Mouse (Mus musculus) Patski (cell line): ENCODE measurements around the gene Trp53rkb. TPM values are rescaled to one million over a fixed set of nuclear protein-coding genes. Genes with fewer than 3 reads are reported as not detected.
"Not testable (repeated sequence)": the region's sequence is repeated elsewhere in the genome, so short reads cannot be mapped to it uniquely, and the experiment has no call there.

Experiments used
- ATAC-seq: fragments of 100-300 bp; one replicate; pipeline ENCODE4 v1.8.0; 2021
- CTCF ChIA-PET: fragments of 350-600 bp; sonication (Branson Sonifier 250); formaldehyde crosslinking; loops from one replicate; lab custom pipeline; 2022; ENCODE audit warnings: inconsistent platforms; lab: Charles Lee
- POLR2A ChIA-PET: fragments of 350-600 bp; sonication (Branson Sonifier 250); formaldehyde crosslinking; loops from one replicate; lab custom pipeline; 2022; ENCODE audit warnings: antibody characterized with exemption, inconsistent platforms; lab: Charles Lee
- DNase-seq: peaks from one replicate; pipeline ENCODE4 v3.0.0-alpha.2; 2011; ENCODE audit warnings: low read depth, low spot score
- H3K27me3 ChIP-seq: fragments of 371-371 bp; one replicate; pipeline ENCODE4 v1.5.1; 2021
- CTCF ChIP-seq: fragments of 100-300 bp; IDR thresholded peaks from one replicate; pipeline ENCODE4 v1.5.1; 2021
- in situ Hi-C: fragments of 300-500 bp; cut with MboI; formaldehyde crosslinking; loops from 3 replicates; pipeline ENCODE4 v1.11.1; 2018; ENCODE audit warnings: low pct_unique_long_range_greater_than_20kb, mixed read lengths
- polyA plus RNA-seq: library from polyadenylated mRNA; unstranded; gene quantifications from one replicate; pipeline ENCODE4 v1.2.3, GENCODE M21; 2021

Trp53rkb gene
- polyA plus RNA-seq = 5.2 TPM

DNA sequence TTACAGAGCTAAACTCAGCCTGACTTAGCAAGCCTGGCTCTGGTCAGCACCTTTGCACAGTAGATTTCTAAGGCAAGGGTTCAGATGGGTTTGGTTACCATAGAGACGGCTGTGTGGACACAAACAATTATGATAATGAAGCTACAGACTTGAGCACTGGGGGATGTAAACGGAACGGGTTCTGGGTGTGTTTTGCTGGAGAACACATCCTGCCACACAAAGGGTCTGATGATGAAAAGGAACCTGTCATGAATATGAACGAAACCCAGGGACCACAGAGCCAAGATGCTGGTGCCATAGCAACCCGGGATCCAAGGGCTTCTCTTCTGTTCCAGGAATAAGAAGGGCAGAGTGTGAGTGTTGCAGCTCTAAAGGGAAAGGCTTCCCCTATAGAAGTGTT, at the start of gene Trp53rkb:
Gene Trp53rkb, plus strand, starts transcription at position 177 of the 400 bp plus-strand sequence.
- ATAC-seq (no peak), DNase-seq (no peak)
- no peak for TF ChIP-seq CTCF
- ChIA-PET CTCF (interaction anchor here (1.3 to 1.4 kb wide), 2 partner anchors 11 to 189 kb away, joined by 3 read pairs; no protein-coding TSS in a partner anchor), POLR2A (no interaction called here)
- H3K27me3 ChIP-seq = peaks cover 10% of the 10 kb centered on the region
- in situ Hi-C loops = no loop called here

DNA sequence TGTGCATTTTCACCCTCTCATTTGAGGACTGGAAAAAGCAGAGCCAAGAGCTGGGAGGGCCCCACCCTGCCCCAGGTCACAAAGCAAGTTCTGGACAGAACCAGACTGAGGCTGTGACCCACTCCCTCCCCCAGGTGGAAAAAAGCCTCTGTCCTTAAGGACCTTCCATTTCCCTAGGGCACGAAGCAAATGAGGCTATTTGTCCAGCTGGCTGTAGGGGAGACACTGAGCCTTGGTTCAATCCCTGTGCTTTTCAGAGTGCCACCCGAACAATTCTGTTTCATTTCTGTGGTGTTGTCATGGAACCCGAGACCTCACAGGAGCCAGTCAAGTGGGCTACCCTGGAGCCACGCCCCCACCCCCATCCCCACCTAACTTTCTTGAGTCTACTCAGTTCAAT, 48.8 kb upstream of the Trp53rkb start:
- in situ Hi-C loops = no loop called here
- CTCF ChIA-PET = no interaction called here
- POLR2A ChIA-PET = no interaction called here
- ATAC-seq (no peak), DNase-seq (no peak)
- H3K27me3 ChIP-seq = peaks cover 3% of the 10 kb centered on the region
- no peak for TF ChIP-seq CTCF

DNA sequence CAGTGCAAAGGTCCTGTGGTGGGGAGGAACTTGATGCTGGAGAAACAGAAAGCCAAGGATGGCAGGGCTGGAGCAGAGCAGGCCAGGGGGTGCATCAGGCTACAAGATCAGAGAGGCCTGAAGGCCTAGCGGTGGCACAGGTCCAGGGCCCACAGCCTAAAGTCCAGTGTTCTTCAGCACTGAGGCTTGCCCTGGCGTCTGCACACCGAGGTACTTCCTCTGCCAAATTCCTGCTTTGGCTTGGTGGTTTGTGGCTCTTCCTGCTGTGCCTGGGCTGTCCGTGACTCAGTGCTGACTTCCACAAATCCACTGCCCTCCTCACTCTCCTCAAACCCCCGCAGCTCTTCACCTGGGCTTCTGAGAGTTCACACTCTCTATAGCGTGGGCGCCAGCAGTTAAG, 47.9 kb upstream of the Trp53rkb start:
- TF ChIP-seq CTCF = no peak
- DNase-seq (peak; percentile 31), ATAC-seq (peak; percentile 60)
- H3K27me3 ChIP-seq = peaks cover 3% of the 10 kb centered on the region
- CTCF ChIA-PET = no interaction called here
- POLR2A ChIA-PET = no interaction called here
- in situ Hi-C loops = no loop called here

DNA sequence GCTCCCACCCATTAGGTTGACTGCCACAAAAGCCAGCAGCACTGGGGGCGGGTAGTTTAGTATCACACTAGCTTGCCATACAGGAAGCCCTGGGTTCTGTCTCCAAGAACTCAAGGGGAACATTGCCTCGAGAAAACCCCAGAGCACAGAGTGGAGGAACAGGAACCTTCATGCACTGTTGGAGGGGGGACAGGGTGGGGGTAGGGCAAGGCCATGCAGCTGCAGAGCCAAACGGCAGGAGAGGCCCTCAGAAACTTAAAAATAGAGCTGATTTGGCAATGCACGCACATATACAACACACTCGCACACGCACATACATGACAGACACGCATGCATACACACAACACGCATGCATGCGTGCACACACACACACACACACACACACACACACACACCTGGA, 46.5 kb upstream of the Trp53rkb start:
- in situ Hi-C loops = no loop called here
- no peak for TF ChIP-seq CTCF
- CTCF ChIA-PET = no interaction called here
- H3K27me3 ChIP-seq = peaks cover 7% of the 10 kb centered on the region
- ATAC-seq = no peak
- no peak for DNase-seq
- POLR2A ChIA-PET = interaction anchor here (0.6 kb wide), 1 partner anchor 23 kb away, joined by 8 read pairs; no protein-coding TSS in a partner anchor

DNA sequence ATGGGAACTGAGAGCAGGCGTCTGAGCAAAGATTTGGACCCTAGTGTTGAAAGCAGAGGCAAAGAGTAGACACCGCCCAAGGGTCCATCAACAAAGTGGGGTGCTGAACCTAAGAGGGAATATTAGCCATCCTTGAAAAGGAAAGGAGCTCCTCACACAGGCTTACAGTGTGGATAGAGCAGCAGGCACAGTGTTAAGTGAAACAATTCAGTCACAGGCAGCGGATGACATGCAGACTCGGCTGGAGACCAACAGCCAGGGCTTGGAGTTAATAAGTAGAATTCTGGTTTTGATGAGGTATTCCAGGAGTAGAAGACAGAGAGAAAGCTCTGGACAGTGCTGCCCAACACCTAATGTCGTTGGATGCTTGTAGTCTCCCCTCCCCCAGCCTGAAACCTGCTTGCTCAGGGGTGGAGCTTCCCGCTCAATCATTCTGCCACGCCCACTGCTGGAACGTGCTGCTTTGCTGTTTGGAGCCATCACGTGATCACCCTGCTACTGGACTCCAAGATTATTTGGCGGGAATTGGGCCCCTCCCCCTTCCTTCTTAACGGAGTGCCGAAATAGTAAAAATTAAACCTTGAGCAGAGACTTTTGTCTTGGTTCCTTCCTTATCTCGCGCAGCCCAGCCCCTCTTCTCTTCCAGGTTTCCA, 45.9 kb upstream of the Trp53rkb start:
- POLR2A ChIA-PET, CTCF ChIA-PET, DNase-seq, H3K27me3 ChIP-seq, in situ Hi-C loops, ATAC-seq: not testable (repeated sequence)

DNA sequence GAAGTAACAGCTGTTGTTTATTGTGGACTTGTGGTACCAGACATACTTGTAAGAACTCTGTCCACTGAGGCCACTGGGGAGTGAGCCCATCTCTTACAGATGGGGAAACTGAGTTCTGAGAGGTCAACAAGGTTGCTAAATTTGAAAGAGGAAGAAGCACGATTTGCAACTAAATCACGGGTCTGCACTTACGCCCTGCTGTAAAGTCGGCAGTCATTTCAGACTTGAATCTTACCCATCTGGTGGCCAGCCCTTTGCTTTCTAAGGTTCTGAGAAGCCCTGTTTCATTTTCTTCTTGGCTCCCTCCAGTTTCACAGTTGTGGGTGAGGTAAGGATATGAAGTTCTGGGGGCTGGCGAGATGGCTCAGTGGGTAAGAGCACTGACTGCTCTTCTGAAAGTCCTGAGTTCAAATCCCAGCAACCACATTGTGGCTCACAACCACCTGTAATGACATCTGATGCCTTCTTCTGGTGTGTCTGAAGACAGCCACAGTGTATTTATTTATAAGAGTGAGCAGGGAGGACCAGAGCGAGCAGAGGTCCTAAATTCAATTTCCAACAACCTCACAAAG, 41.6 kb upstream of the Trp53rkb start:
- no peak for ATAC-seq
- no peak for TF ChIP-seq CTCF
- ChIA-PET POLR2A (interaction anchor here (1.1 kb wide), 1 partner anchor 11 kb away, joined by 4 read pairs; no protein-coding TSS in a partner anchor), CTCF (no interaction called here)
- in situ Hi-C loops = no loop called here
- peaks cover 7% of the 10 kb centered on the region for H3K27me3 ChIP-seq
- DNase-seq = no peak

DNA sequence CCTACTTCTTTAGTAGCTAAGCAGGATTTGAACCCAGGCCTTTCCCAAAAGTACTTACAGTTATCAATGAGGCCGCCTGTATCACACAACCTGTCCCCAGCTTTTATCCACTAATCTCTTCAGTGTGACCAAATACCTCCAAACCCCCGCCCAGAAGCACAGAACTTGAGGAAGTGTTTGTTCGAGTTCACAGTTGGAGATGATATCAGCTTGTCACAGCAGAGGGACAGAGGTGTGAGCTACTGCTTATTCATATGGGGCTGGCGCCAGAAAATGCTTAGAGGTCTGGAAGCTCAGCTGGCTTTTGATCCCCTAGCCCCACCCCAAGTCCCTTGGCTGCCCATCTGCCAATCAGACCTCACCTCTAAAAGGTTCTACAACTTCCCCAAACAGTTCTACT, 38.1 kb upstream of the Trp53rkb start:
- TF ChIP-seq CTCF = no peak
- ATAC-seq = no peak
- no peak for DNase-seq
- POLR2A ChIA-PET = no interaction called here
- in situ Hi-C loops = no loop called here
- CTCF ChIA-PET = no interaction called here
- H3K27me3 ChIP-seq = peaks cover 7% of the 10 kb centered on the region

DNA sequence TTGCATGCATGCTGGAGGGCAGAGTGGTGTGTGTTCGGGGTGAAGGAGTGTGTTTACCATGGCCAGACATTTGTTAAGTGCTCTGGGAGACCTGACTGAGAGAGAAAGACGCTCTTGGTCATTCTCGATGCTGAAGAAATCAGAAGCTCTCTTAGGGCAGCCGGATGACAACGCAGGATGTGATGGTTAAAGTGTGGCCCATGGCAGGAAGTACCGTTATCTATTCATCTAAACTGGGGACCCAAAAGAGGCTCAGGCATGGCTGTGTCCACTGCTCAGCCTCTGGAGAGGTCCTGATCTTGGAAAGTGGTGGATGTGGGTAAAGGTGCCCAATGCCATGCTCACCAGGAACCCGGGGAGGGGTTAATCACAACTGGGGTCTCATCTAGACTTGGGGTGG, 37.6 kb upstream of the Trp53rkb start:
- POLR2A ChIA-PET = no interaction called here

DNA sequence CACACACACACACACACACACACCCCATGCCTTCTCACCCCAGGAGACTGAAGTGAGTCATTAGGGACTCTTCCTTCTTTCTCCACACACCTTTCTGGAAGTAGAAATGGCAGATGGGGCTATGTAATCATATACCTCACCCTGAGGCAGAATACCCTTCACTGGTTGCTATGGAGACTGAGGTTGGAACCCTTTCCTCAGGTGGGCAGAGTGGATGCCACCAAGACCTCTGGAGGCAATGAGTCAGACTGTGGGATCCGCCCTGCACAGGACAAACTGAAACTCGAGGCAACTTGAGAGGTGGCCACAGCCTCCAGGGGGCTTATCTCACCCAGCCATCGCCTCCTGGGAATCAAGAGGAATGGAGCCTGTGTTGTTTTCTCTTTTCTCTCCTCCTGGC, 34.4 kb upstream of the Trp53rkb start:
- ATAC-seq = no peak
- no peak for TF ChIP-seq CTCF
- in situ Hi-C loops = no loop called here
- peak; percentile 25 for DNase-seq
- no peaks in the 10 kb centered on the region for H3K27me3 ChIP-seq
- ChIA-PET POLR2A (interaction anchor here (0.6 kb wide), 1 partner anchor 102 kb away, joined by 4 read pairs; no protein-coding TSS in a partner anchor), CTCF (no interaction called here)

More for the DNA sequence above, 37.6 kb upstream of the Trp53rkb start:
- CTCF ChIA-PET = no interaction called here
- ATAC-seq (no peak), DNase-seq (no peak)
- H3K27me3 ChIP-seq = peaks cover 7% of the 10 kb centered on the region
- in situ Hi-C loops = no loop called here
- no peak for TF ChIP-seq CTCF

DNA sequence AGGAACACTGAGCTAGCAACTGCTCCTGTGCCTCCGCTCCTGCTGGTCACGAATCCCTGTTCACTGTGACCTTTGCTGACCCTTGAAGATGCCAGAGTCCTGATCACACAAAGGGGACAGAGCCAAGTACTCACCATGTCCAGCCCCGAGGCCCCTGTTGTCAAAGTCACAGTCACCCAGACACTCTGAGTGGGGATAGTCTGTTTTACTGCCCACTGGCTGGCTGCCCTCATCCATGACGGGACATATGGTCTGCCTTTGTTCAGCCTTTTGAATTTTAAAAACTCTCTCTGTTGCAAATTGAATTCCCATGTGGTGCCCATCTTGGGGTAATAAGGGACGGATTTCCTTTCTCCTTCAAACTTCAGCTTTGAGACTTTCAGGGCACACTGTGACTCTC, 28.3 kb upstream of the Trp53rkb start:
- TF ChIP-seq CTCF = no peak
- ChIA-PET CTCF (no interaction called here), POLR2A (no interaction called here)
- ATAC-seq (no peak), DNase-seq (no peak)
- peaks cover 6% of the 10 kb centered on the region for H3K27me3 ChIP-seq
- in situ Hi-C loops = no loop called here

DNA sequence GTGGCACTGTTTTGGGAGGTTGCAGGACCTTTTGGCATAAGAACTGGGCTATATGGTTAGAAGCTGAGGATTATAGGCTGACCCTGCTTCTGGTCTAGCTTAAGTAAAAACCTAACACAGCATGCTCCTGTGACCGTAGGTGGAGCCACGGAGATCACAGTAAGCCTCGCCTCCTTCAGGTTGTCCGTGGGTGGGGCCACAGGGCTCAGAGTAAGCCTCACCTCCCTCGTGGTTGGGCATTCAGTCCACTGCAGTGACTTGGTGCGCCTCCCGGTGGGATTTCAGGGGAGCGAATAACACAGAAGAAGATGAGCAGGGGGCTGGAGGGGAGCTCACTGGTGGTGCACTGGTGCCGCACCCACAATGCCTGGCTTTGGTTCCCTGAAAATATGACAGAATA, 24.7 kb upstream of the Trp53rkb start:
- peaks cover 6% of the 10 kb centered on the region for H3K27me3 ChIP-seq
- CTCF ChIA-PET = no interaction called here
- DNase-seq (no peak), ATAC-seq (no peak)
- POLR2A ChIA-PET = interaction anchor here (0.6 kb wide), 1 partner anchor 85 kb away, joined by 5 read pairs; no protein-coding TSS in a partner anchor
- TF ChIP-seq CTCF = no peak
- in situ Hi-C loops = no loop called here
